Mouse (Mus musculus): Measurements from ENCODE around the gene Srsx. TPM values are rescaled to one million over a fixed set of nuclear protein-coding genes. Genes with fewer than 3 reads are reported as not detected.
"Not testable (repeated sequence)": the region's sequence is repeated elsewhere in the genome, so short reads cannot be mapped to it uniquely, and the experiment has no call there.

The Srsx gene
- not detected in 2 replicates for total RNA-seq (2021)
- long read RNA-seq = 0 reads

DNA sequence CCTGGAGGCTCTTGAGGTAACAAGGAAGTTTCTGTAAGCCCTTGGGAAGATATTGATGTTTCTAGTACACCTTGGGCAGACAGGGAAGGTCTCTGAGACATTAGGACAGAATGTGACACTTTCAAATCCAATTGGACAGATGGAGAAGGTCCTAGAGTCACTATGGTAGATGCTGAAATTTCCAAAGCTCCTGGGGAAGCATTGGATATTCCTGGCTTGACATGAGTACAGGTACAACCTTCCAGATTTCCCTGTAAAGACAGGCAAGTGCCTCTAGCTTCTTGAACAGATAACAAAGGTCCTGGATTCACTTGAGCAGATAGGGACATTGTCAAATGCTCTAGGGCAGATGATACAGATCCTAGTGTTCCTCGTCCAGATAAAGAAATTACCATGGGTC, at the start of gene Srsx:
Gene Srsx, minus strand, starts transcription at position 101 of the 400 bp plus-strand sequence.
- DNase-seq = not testable (repeated sequence)

DNA sequence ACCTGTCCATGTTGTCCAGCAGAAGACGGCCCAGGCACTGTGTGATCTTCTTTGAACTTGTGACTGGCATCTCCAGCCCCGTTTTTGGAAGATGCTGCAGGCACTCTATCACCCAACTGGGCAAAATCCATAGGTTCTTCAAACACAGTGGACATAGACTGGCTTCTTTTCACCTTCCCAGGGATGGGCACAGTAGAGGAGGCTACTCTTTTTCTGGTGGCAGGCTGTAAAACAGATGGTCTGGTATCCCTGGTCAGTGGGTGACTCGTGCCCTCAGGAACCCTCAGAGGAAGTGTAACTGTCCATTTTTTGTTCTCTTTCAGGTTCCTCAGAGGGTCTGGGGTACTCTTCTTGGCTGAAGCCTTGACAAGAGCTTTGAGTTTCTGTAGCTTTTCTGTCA, 24.5 kb upstream of the Srsx start, which contains the start of gene Gm17577:
Gene Gm17577, minus strand, starts transcription at position 101 of the 400 bp plus-strand sequence.
- not testable (repeated sequence) for DNase-seq

Other genes with a start within 250 kb of the Srsx start
- not detected in 2 replicates for gene Gm17521, start 192.8 kb downstream of the Srsx start, total RNA-seq (2021)
- 3.4 and 5.9 TPM in 2 replicates for gene Cldn34c1, start 119.0 kb downstream of the Srsx start, total RNA-seq (2021)
- gene Gm17577, start 24.4 kb upstream of the Srsx start, total RNA-seq (2021) = not detected in 2 replicates

All from adrenal gland, postnatal 25 days (tissue).